Mouse (Mus musculus): ENCODE data around the gene Tmem51. TPM values are rescaled to one million over a fixed set of nuclear protein-coding genes. Genes with fewer than 3 reads are reported as not detected.

The Tmem51 gene
- polyA plus RNA-seq, 1 experiment from 2014 or later, result 16.7 TPM

- no peak for DNase-seq (ENCODE audit: low spot score)
Observed at GRCm38 (mm10) chr4:142039662-142040353, 44.3 kb downstream of the Tmem51 start.

GRCm38 (mm10) chr4:142037897-142038296 lies 46.2 kb downstream of the Tmem51 start:
- H3K4me1 ChIP-seq (replicated peaks; ENCODE audit: control insufficient read depth, insufficient read depth, low read length), result peaks cover 10% of the 10 kb centered on the region
- peaks cover 3% of the 10 kb centered on the region; the same call in 1 of the 2 replicates for H3K27me3 ChIP-seq (replicated peaks; ENCODE audit: control insufficient read depth, insufficient read depth, low read length)
- H3K4me3 ChIP-seq (ENCODE audit: low read depth, low read length), result no peak overlapping the region
- H3K9ac ChIP-seq (ENCODE audit: low read depth, low read length), result no peak overlapping the region
- ATAC-seq (replicated peaks; ENCODE audit: low FRiP score) (no peak), DNase-seq (ENCODE audit: low spot score) (no peak)
- H3K9me3 ChIP-seq (ENCODE audit: control insufficient read depth, low read length), result no peaks in the 10 kb centered on the region
- no peaks in the 10 kb centered on the region for H3K36me3 ChIP-seq (ENCODE audit: control insufficient read depth, insufficient read depth, low read length)
- H3K27ac ChIP-seq (ENCODE audit: low read depth, low read length), result no peak overlapping the region
- H3K4me2 ChIP-seq, result no peak overlapping the region
- 57% methylated on average over 4 of the region's 4 CpGs for WGBS

More at GRCm38 (mm10) chr4:142039662-142040353, 44.3 kb downstream of the Tmem51 start:
- 45% methylated on average over 9 of the region's 9 CpGs for WGBS
- Histone ChIP-seq H3K27me3 (replicated peaks; ENCODE audit: control insufficient read depth, insufficient read depth, low read length) (peaks cover 13% of the 10 kb centered on the region), H3K4me3 (ENCODE audit: low read depth, low read length) (no peak overlapping the region), H3K9me3 (ENCODE audit: control insufficient read depth, low read length) (no peaks in the 10 kb centered on the region), H3K4me2 (no peak overlapping the region; the same call in 1 of the 2 replicates), H3K27ac (ENCODE audit: low read depth, low read length) (no peak overlapping the region), H3K36me3 (ENCODE audit: control insufficient read depth, insufficient read depth, low read length) (no peaks in the 10 kb centered on the region), H3K4me1 (replicated peaks; ENCODE audit: control insufficient read depth, insufficient read depth, low read length) (peaks cover 17% of the 10 kb centered on the region), H3K9ac (ENCODE audit: low read depth, low read length) (no peak overlapping the region)
- peak; percentile 93 for ATAC-seq (replicated peaks; ENCODE audit: low FRiP score)

- no peaks in the 10 kb centered on the region; the same call in 1 of the 2 replicates for H3K36me3 ChIP-seq (ENCODE audit: control insufficient read depth, insufficient read depth, low read length)
- DNase-seq (ENCODE audit: low spot score), result no peak
- H3K4me1 ChIP-seq (replicated peaks; ENCODE audit: control insufficient read depth, insufficient read depth, low read length), result no peaks in the 10 kb centered on the region
- no peak overlapping the region for H3K9ac ChIP-seq (ENCODE audit: low read depth, low read length)
- H3K27ac ChIP-seq (ENCODE audit: low read depth, low read length), result no peak overlapping the region
- H3K4me3 ChIP-seq (ENCODE audit: low read depth, low read length), result no peak overlapping the region
- H3K9me3 ChIP-seq (ENCODE audit: control insufficient read depth, low read length), result no peaks in the 10 kb centered on the region
- ATAC-seq (replicated peaks; ENCODE audit: low FRiP score), result no peak
- H3K4me2 ChIP-seq, result no peak overlapping the region
- H3K27me3 ChIP-seq (replicated peaks; ENCODE audit: control insufficient read depth, insufficient read depth, low read length), result peaks cover 9% of the 10 kb centered on the region
- 26% methylated on average over 13 of the region's 13 CpGs for WGBS
Observed at GRCm38 (mm10) chr4:142028533-142028932, 55.6 kb downstream of the Tmem51 start.

- no peaks in the 10 kb centered on the region; the same call in 1 of the 2 replicates for H3K36me3 ChIP-seq (ENCODE audit: control insufficient read depth, insufficient read depth, low read length)
- no peak overlapping the region for H3K9ac ChIP-seq (ENCODE audit: low read depth, low read length)
- peaks cover 9% of the 10 kb centered on the region for H3K27me3 ChIP-seq (replicated peaks; ENCODE audit: control insufficient read depth, insufficient read depth, low read length)
- no peaks in the 10 kb centered on the region for H3K4me1 ChIP-seq (replicated peaks; ENCODE audit: control insufficient read depth, insufficient read depth, low read length)
- no peak overlapping the region for H3K4me2 ChIP-seq
- ATAC-seq (replicated peaks; ENCODE audit: low FRiP score), result no peak
- H3K27ac ChIP-seq (ENCODE audit: low read depth, low read length), result no peak overlapping the region
- no peak for DNase-seq (ENCODE audit: low spot score)
- no peaks in the 10 kb centered on the region for H3K9me3 ChIP-seq (ENCODE audit: control insufficient read depth, low read length)
- 82% methylated on average over 2 of the region's 2 CpGs for WGBS
- no peak overlapping the region for H3K4me3 ChIP-seq (ENCODE audit: low read depth, low read length)
Observed at GRCm38 (mm10) chr4:142026965-142027364, 57.1 kb downstream of the Tmem51 start.

- ATAC-seq (replicated peaks; ENCODE audit: low FRiP score) (no peak), DNase-seq (ENCODE audit: low spot score) (no peak)
- Histone ChIP-seq H3K27ac (ENCODE audit: low read depth, low read length) (no peak overlapping the region), H3K4me2 (no peak overlapping the region), H3K9ac (ENCODE audit: low read depth, low read length) (no peak overlapping the region), H3K4me3 (ENCODE audit: low read depth, low read length) (no peak overlapping the region), H3K27me3 (replicated peaks; ENCODE audit: control insufficient read depth, insufficient read depth, low read length) (peaks cover under 1% of the 10 kb centered on the region; the same call in 1 of the 2 replicates), H3K36me3 (ENCODE audit: control insufficient read depth, insufficient read depth, low read length) (no peaks in the 10 kb centered on the region), H3K4me1 (replicated peaks; ENCODE audit: control insufficient read depth, insufficient read depth, low read length) (no peaks in the 10 kb centered on the region), H3K9me3 (ENCODE audit: control insufficient read depth, low read length) (no peaks in the 10 kb centered on the region)
- 81% methylated on average over 2 of the region's 2 CpGs for WGBS
Observed at GRCm38 (mm10) chr4:142024536-142024935, 59.6 kb downstream of the Tmem51 start.

GRCm38 (mm10) chr4:142023166-142023565 lies 60.9 kb downstream of the Tmem51 start:
- DNase-seq (ENCODE audit: low spot score), result no peak
- 73% methylated on average over 4 of the region's 4 CpGs for WGBS
- Histone ChIP-seq H3K9ac (ENCODE audit: low read depth, low read length) (no peak overlapping the region), H3K9me3 (ENCODE audit: control insufficient read depth, low read length) (no peaks in the 10 kb centered on the region), H3K36me3 (ENCODE audit: control insufficient read depth, insufficient read depth, low read length) (no peaks in the 10 kb centered on the region), H3K4me2 (no peak overlapping the region), H3K27me3 (replicated peaks; ENCODE audit: control insufficient read depth, insufficient read depth, low read length) (no peaks in the 10 kb centered on the region; the same call in 1 of the 2 replicates), H3K4me3 (ENCODE audit: low read depth, low read length) (no peak overlapping the region), H3K4me1 (replicated peaks; ENCODE audit: control insufficient read depth, insufficient read depth, low read length) (no peaks in the 10 kb centered on the region), H3K27ac (ENCODE audit: low read depth, low read length) (no peak overlapping the region)
- no peak for ATAC-seq (replicated peaks; ENCODE audit: low FRiP score)

GRCm38 (mm10) chr4:142017686-142018085 lies 66.4 kb downstream of the Tmem51 start:
- Histone ChIP-seq H3K4me1 (replicated peaks; ENCODE audit: control insufficient read depth, insufficient read depth, low read length) (peaks cover 9% of the 10 kb centered on the region), H3K4me3 (ENCODE audit: low read depth, low read length) (no peak overlapping the region), H3K4me2 (peak overlapping the region; percentile 37), H3K27ac (ENCODE audit: low read depth, low read length) (no peak overlapping the region), H3K27me3 (replicated peaks; ENCODE audit: control insufficient read depth, insufficient read depth, low read length) (peaks cover 34% of the 10 kb centered on the region), H3K9me3 (ENCODE audit: control insufficient read depth, low read length) (no peaks in the 10 kb centered on the region), H3K9ac (ENCODE audit: low read depth, low read length) (no peak overlapping the region), H3K36me3 (ENCODE audit: control insufficient read depth, insufficient read depth, low read length) (no peaks in the 10 kb centered on the region)
- no peak for DNase-seq (ENCODE audit: low spot score)
- peak; percentile 77 for ATAC-seq (replicated peaks; ENCODE audit: low FRiP score)
- 27% methylated on average over 15 of the region's 15 CpGs for WGBS

GRCm38 (mm10) chr4:142014659-142015608 lies 69.2 kb downstream of the Tmem51 start, which contains the start of gene Fhad1:
TSS of gene Fhad1 (minus strand) at chr4:142015082.
- H3K27me3 ChIP-seq (replicated peaks; ENCODE audit: control insufficient read depth, insufficient read depth, low read length), result peaks cover 34% of the 10 kb centered on the region

More at GRCm38 (mm10) chr4:142014659-142015608, 69.2 kb downstream of the Tmem51 start, which contains the start of gene Fhad1:
- Histone ChIP-seq H3K27ac (ENCODE audit: low read depth, low read length) (no peak within 1 kb of the TSS), H3K36me3 (ENCODE audit: control insufficient read depth, insufficient read depth, low read length) (no peaks in the 10 kb centered on the region), H3K9ac (ENCODE audit: low read depth, low read length) (peak within 1 kb of the TSS; percentile 20; the same call in 1 of the 2 replicates), H3K4me1 (replicated peaks; ENCODE audit: control insufficient read depth, insufficient read depth, low read length) (peaks cover 9% of the 10 kb centered on the region), H3K4me2 (peak within 1 kb of the TSS; percentile 62), H3K4me3 (ENCODE audit: low read depth, low read length) (peak within 1 kb of the TSS; percentile 40), H3K9me3 (ENCODE audit: control insufficient read depth, low read length) (no peaks in the 10 kb centered on the region)
- WGBS, result 2% methylated on average over 46 of the region's 46 CpGs
- DNase-seq (ENCODE audit: low spot score) (peak; percentile 70), ATAC-seq (replicated peaks; ENCODE audit: low FRiP score) (peak; percentile 72)

Measured in liver, embryonic 11.5 days (tissue).